Mouse (Mus musculus): ENCODE measurements at regions not wholly inside any gene's neighbourhood (a gene's known extent, or its start where the extent isn't known, plus 50 kb on each side); places are given as distances from the start of the nearest gene placed in this dataset.

GRCm38 (mm10) chr12:15723529-15723928, 93.2 kb downstream of the Trib2 start:
- TF ChIP-seq POLR2A (IDR thresholded peaks at IDR 0.05; ENCODE audit: control insufficient read depth, extremely low read depth, insufficient read depth, low read length, poor library complexity) (no peak), CTCF (IDR thresholded peaks at IDR 0.05; ENCODE audit: borderline replicate concordance, control insufficient read depth, extremely low read depth, insufficient read depth, low read length, poor library complexity) (no peak)
